In genomic region chr3:55590291-55590690, GRCm38 (mm10) we compare ENCODE assay signal across 17 mouse cellular contexts.
DNase-seq lines count a peak whose midpoint lies in the region; ATAC-seq and TF ChIP-seq lines count a peak whose summit lies in the region.
"Had no signal": no experiment of that assay in that cellular context is flagged by ENCODE, and none has a peak within 500 bp of the region (broad histone marks: within the 10 kb centered on the region; RNA-seq: fewer than 3 reads in every experiment).

No protein-coding gene starts in this region.

- H3K27me3 ChIP-seq in stomach, embryonic 16.5 days (ENCODE audit: control insufficient read depth, insufficient read depth, low read length), result no peaks in the 10 kb centered on the region
- no peaks in the 10 kb centered on the region for H3K27me3 ChIP-seq in stomach, postnatal 0 days (ENCODE audit: control insufficient read depth, insufficient read depth, low read length)
- H3K27me3 ChIP-seq in limb, embryonic 13.5 days, result no peaks in the 10 kb centered on the region
- H3K27me3 ChIP-seq: embryonic facial prominence, embryonic 13.5 days; forebrain, embryonic 12.5 days; limb, embryonic 15.5 days; midbrain, embryonic 15.5 days had no signal

- TF ChIP-seq CTCF in stomach, postnatal 0 days (IDR thresholded peaks at IDR 0.05; ENCODE audit: low read depth), result no peak

- TF ChIP-seq EP300 in stomach, postnatal 0 days (optimal IDR thresholded peaks at IDR 0.05), result no peak

- H3K4me3 ChIP-seq in stomach, embryonic 16.5 days (replicated peaks; ENCODE audit: low read length), result no peak overlapping the region
- no peak overlapping the region for H3K4me3 ChIP-seq in stomach, postnatal 0 days (ENCODE audit: low read depth, low read length)
- H3K4me3 ChIP-seq in limb, embryonic 13.5 days, result no peak overlapping the region
- H3K4me3 ChIP-seq: embryonic facial prominence, embryonic 13.5 days; forebrain, embryonic 12.5 days; layer of hippocampus, adult 2 months; limb, embryonic 15.5 days; midbrain, embryonic 15.5 days had no signal

- no peak for DNase-seq in cerebellum, postnatal 4 days (ENCODE audit: low spot score in 2 of 2)
- no peak for DNase-seq in stomach, postnatal 0 days (ENCODE audit: low spot score)
- peak; percentile 80 for DNase-seq in cerebellum, adult 9-10 months
- no peak for DNase-seq in thymus, postnatal 4 days
- DNase-seq in heart, adult 8-10 months (ENCODE audit: low spot score), result no peak
- DNase-seq: heart, postnatal 14 days; lung, adult 2 months; lung, postnatal 4 days; right cerebral cortex, postnatal 25 days had no signal

- no peak overlapping the region for H3K27ac ChIP-seq in stomach, embryonic 16.5 days (ENCODE audit: low read length)
- H3K27ac ChIP-seq in stomach, postnatal 0 days (replicated peaks), result no peak overlapping the region
- H3K27ac ChIP-seq in limb, embryonic 13.5 days, result peak overlapping the region; percentile 55
- H3K27ac ChIP-seq: embryonic facial prominence, embryonic 13.5 days; layer of hippocampus, adult 2 months; midbrain, embryonic 15.5 days had no signal

- H3K36me3 ChIP-seq in stomach, embryonic 16.5 days (ENCODE audit: control insufficient read depth, insufficient read depth, low read length), result no peaks in the 10 kb centered on the region
- H3K36me3 ChIP-seq in stomach, postnatal 0 days (ENCODE audit: control insufficient read depth, insufficient read depth, low read length), result no peaks in the 10 kb centered on the region
- H3K36me3 ChIP-seq in limb, embryonic 13.5 days, result no peaks in the 10 kb centered on the region
- H3K36me3 ChIP-seq: embryonic facial prominence, embryonic 13.5 days; forebrain, embryonic 12.5 days; limb, embryonic 15.5 days; midbrain, embryonic 15.5 days had no signal

- H3K4me1 ChIP-seq in stomach, embryonic 16.5 days (ENCODE audit: control insufficient read depth, insufficient read depth, low read length), result peaks cover 7% of the 10 kb centered on the region; the same call in 1 of the 2 replicates
- H3K4me1 ChIP-seq in stomach, postnatal 0 days (replicated peaks; ENCODE audit: control insufficient read depth, insufficient read depth), result 0 out of 2 replicates have a peak, but pooled peaks cover 4% of the 10 kb centered on the region
- peaks cover 59% of the 10 kb centered on the region for H3K4me1 ChIP-seq in limb, embryonic 13.5 days

- peak; percentile 67; the same call in 1 of the 2 replicates for ATAC-seq in cerebellum, adult (ENCODE audit: insufficient number of reproducible peaks, low FRiP score, low TSS enrichment)
- peak; percentile 25; the same call in 1 of the 2 replicates for ATAC-seq in stomach, embryonic 16.5 days (ENCODE audit: insufficient read depth, low FRiP score)
- ATAC-seq in stomach, postnatal 0 days (ENCODE audit: low FRiP score, low TSS enrichment), result no peak; the same call in 1 of the 2 replicates
- ATAC-seq in limb, embryonic 13.5 days (ENCODE audit: low FRiP score, low read depth), result no peak
- ATAC-seq: midbrain, embryonic 15.5 days had no signal

- H3K9ac ChIP-seq in stomach, embryonic 16.5 days (ENCODE audit: low read length), result no peak overlapping the region
- no peak overlapping the region for H3K9ac ChIP-seq in stomach, postnatal 0 days (ENCODE audit: low read length)
- H3K9ac ChIP-seq in limb, embryonic 13.5 days, result no peak overlapping the region
- H3K9ac ChIP-seq: embryonic facial prominence, embryonic 13.5 days; forebrain, embryonic 12.5 days; limb, embryonic 15.5 days; midbrain, embryonic 15.5 days had no signal

- no peak overlapping the region for H3K4me2 ChIP-seq in stomach, embryonic 16.5 days (ENCODE audit: low read depth, low read length)
- no peak overlapping the region for H3K4me2 ChIP-seq in stomach, postnatal 0 days (replicated peaks; ENCODE audit: low read depth)
- H3K4me2 ChIP-seq in limb, embryonic 13.5 days (replicated peaks), result no peak overlapping the region
- H3K4me2 ChIP-seq: embryonic facial prominence, embryonic 13.5 days; forebrain, embryonic 12.5 days; limb, embryonic 15.5 days; midbrain, embryonic 15.5 days had no signal

- no peaks in the 10 kb centered on the region for H3K9me3 ChIP-seq in stomach, embryonic 16.5 days (replicated peaks; ENCODE audit: control insufficient read depth, low read length)
- H3K9me3 ChIP-seq in stomach, postnatal 0 days (ENCODE audit: control insufficient read depth, low read length), result no peaks in the 10 kb centered on the region
- H3K9me3 ChIP-seq in limb, embryonic 13.5 days, result no peaks in the 10 kb centered on the region
- H3K9me3 ChIP-seq: embryonic facial prominence, embryonic 13.5 days; forebrain, embryonic 12.5 days; limb, embryonic 15.5 days; midbrain, embryonic 15.5 days had no signal

- WGBS in stomach, embryonic 16.5 days, result 63% methylated on average over 2 of the region's 2 CpGs
- 40% methylated on average over 2 of the region's 2 CpGs for WGBS in stomach, postnatal 0 days
- WGBS in limb, embryonic 13.5 days, result 59% methylated on average over 2 of the region's 2 CpGs

Comparison
In these comparisons a context has a peak if more than half of its experiments do, and no peak if none do; other contexts are left out.
1. ATAC-seq: peak in cerebellum, adult (single experiment) and stomach, embryonic 16.5 days (single experiment); none in stomach, postnatal 0 days (single experiment) and limb, embryonic 13.5 days (single experiment).